Comparison of ENCODE assay signal across 22 mouse cellular contexts in the genomic region with DNA sequence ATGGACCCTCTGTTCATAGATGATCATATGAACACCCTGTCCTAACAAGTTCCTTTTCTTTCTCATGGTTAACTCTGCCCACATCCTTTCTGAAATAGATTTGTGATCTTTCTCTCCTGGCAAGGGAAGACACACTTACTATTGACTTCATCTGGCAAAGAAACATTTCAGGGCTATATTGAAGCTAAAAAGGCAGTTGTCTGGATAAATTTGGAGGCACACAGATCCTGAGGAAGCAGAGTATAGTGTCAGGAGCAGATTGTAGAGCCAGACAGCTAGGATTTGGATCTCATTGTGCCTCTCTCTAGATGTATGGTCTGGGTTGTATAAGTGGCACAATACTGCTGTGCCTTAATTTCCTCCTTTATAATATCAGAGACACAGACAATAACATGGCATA.
"Had no signal": no experiment of that assay in that cellular context is flagged by ENCODE, and none has a peak within 500 bp of the region (broad histone marks: within the 10 kb centered on the region; RNA-seq: fewer than 3 reads in every experiment).

No protein-coding gene starts in this region.

- H3K4me1 ChIP-seq: limb, embryonic 10.5 days; limb, embryonic 13.5 days; liver, embryonic 12.5 days; liver, embryonic 15.5 days; lung, embryonic 15.5 days; midbrain, embryonic 15.5 days; neural tube, embryonic 12.5 days; neural tube, embryonic 15.5 days had no signal

- H3K27me3 ChIP-seq: limb, embryonic 13.5 days; liver, embryonic 12.5 days; liver, embryonic 15.5 days; lung, embryonic 15.5 days; midbrain, embryonic 15.5 days; neural tube, embryonic 12.5 days; neural tube, embryonic 15.5 days had no signal

- DNase-seq: kidney, adult 18-20 months; kidney, postnatal 25 days; liver; lung, adult 18-20 months; lung, postnatal 10 days; lung, postnatal 36 days; thymus, adult 2 months; thymus, postnatal 14 days; thymus, postnatal 4 days had no signal

- H3K4me2 ChIP-seq: limb, embryonic 13.5 days; liver, embryonic 12.5 days; liver, embryonic 15.5 days; lung, embryonic 15.5 days; midbrain, embryonic 11.5 days; midbrain, embryonic 15.5 days; neural tube, embryonic 12.5 days; neural tube, embryonic 15.5 days had no signal

- H3K4me3 ChIP-seq: layer of hippocampus, adult 2 months; limb, embryonic 10.5 days; limb, embryonic 13.5 days; liver, embryonic 12.5 days; liver, embryonic 15.5 days; lung, embryonic 15.5 days; midbrain, embryonic 15.5 days; neural tube, embryonic 12.5 days; neural tube, embryonic 15.5 days had no signal

- H3K36me3 ChIP-seq: limb, embryonic 10.5 days; limb, embryonic 13.5 days; liver, embryonic 12.5 days; liver, embryonic 15.5 days; lung, embryonic 15.5 days; midbrain, embryonic 15.5 days; neural tube, embryonic 12.5 days; neural tube, embryonic 15.5 days had no signal

- H3K9me3 ChIP-seq: limb, embryonic 10.5 days; limb, embryonic 13.5 days; liver, embryonic 12.5 days; liver, embryonic 15.5 days; lung, embryonic 15.5 days; midbrain, embryonic 15.5 days; neural tube, embryonic 12.5 days; neural tube, embryonic 15.5 days had no signal

- H3K27ac ChIP-seq: kidney, postnatal 0 days; layer of hippocampus, adult 2 months; limb, embryonic 10.5 days; limb, embryonic 13.5 days; liver, embryonic 12.5 days; liver, embryonic 15.5 days; lung, embryonic 15.5 days; midbrain, embryonic 15.5 days; neural tube, embryonic 12.5 days; neural tube, embryonic 15.5 days had no signal

- ATAC-seq: inflammation-experienced regulatory T-cells, adult 6 months; intestine, embryonic 16.5 days; liver, embryonic 12.5 days; midbrain, embryonic 15.5 days had no signal

- H3K9ac ChIP-seq: limb, embryonic 13.5 days; liver, embryonic 12.5 days; liver, embryonic 15.5 days; lung, embryonic 15.5 days; midbrain, embryonic 15.5 days; neural tube, embryonic 12.5 days; neural tube, embryonic 15.5 days had no signal
